Mouse (Mus musculus) forebrain, embryonic 10.5 days (tissue): ENCODE measurements around the gene Fam162b. TPM values are rescaled to one million over a fixed set of nuclear protein-coding genes. Genes with fewer than 3 reads are reported as not detected.

Source experiments
- DNase-seq: peaks from one replicate; pipeline ENCODE4 v3.0.0-alpha.2; 2017; ENCODE audit warnings: low spot score; ENCODE audit errors: extremely low spot score
- H3K27ac ChIP-seq: fragments of 300-500 bp; sonication (generic); 2 replicates; pipeline ENCODE4 v1.5.1; 2016; ENCODE audit warnings: mild to moderate bottlenecking
- H3K27me3 ChIP-seq: fragments of 300-500 bp; sonication (generic); 2 replicates; pipeline ENCODE4 v1.6.1; 2016; ENCODE audit warnings: mild to moderate bottlenecking; ENCODE audit not compliant: poor library complexity, severe bottlenecking
- H3K36me3 ChIP-seq: fragments of 300-500 bp; sonication (generic); replicated peaks from 2 replicates; pipeline ENCODE4 v1.6.1; 2016; ENCODE audit warnings: mild to moderate bottlenecking, moderate library complexity
- H3K4me1 ChIP-seq: fragments of 300-500 bp; sonication (generic); 2 replicates; pipeline ENCODE4 v1.6.1; 2016
- H3K4me3 ChIP-seq: fragments of 300-500 bp; sonication (generic); 2 replicates; pipeline ENCODE4 v1.5.1; 2016; ENCODE audit warnings: mild to moderate bottlenecking, moderate library complexity
- H3K9me3 ChIP-seq: fragments of 300-500 bp; sonication (generic); 2 replicates; pipeline ENCODE4 v1.6.1; 2016; ENCODE audit warnings: mild to moderate bottlenecking, moderate library complexity
- WGBS: fragments of 180-500 bp; shearing (Covaris S2); methylation state at CpG from one replicate; pipeline ENCODE4 v1.1.7; 2016; 5-methylcytosine and 5-hydroxymethylcytosine counted together
- polyA plus RNA-seq: library from polyadenylated mRNA; unstranded; fragments of >200 nt; fragmentation: Nextera tagmentation; extraction: Ambion mirVana; gene quantifications from 2 replicates; pipeline ENCODE4 v1.2.1, GENCODE M21; 2016

Gene Fam162b
- polyA plus RNA-seq, result 1.8 and 2.8 TPM in 2 replicates

DNA sequence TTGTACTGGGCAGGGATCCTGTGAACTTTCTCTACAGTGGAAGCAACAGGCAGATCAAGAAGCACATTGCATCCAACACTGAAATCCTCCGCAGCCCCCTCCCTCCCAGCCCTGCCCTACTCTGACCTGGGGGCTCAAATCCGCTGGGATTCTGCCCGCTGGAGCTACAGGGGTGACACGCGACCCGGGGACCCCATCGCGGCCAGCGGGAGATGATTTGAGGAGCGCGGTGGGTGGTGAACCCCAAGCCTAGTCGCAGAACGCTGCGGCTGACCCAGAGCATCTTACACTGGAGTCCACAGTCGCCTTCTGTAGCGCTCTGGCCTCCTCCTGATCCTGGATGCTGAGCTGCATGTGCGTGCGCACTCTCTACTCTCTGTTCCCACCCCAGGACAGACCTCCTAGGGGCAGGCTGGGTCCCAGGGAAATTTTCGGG lies at the start of gene Fam162b:
Gene Fam162b (minus strand): TSS at position 379 of the 436 bp plus-strand sequence.
- no peak within 1 kb of the TSS for H3K27ac ChIP-seq
- H3K9me3 ChIP-seq, result no peaks in the 10 kb centered on the region
- no peaks in the 10 kb centered on the region for H3K36me3 ChIP-seq
- peak within 1 kb of the TSS; percentile 51 for H3K4me3 ChIP-seq
- peaks cover 9% of the 10 kb centered on the region for H3K4me1 ChIP-seq
- DNase-seq, result peak; percentile 24
- peaks cover 29% of the 10 kb centered on the region for H3K27me3 ChIP-seq
- WGBS, result 2% methylated on average over 19 of the region's 19 CpGs

DNA sequence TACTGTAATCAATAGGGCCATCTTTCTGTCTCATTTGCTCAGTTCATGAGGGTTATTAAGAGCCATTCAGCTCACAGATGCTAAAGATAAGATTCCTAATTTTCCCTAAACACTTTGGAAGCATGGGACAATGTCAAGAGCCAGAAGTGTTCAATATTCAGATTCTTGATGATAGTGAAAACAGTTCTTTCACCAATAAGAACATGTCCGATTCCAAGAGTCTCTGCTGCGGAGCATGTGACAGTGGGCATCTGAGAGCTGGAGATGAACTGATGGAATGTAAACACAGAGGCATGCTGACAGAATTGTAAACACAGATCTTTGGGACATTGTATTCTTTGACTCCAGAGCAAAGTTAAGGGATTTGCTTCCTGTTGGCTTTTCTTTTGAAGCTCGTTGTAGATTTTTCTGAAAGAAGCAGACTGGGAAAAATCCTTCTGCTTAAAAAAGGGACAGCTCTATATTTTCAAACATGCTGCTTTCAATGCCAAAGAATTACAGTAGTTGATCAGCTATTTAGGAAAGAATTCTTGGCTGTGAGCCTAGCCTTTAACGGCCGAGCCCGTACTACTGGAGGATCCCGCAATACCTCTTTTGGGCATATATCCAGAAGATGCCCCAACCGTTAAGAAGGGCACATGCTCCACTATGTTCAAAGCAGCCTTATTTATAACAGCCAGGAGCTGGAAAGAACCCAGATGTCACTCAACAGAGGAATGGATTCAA lies 41.3 kb upstream of the Fam162b start, which contains the start of gene Gprc6a:
Gene Gprc6a (minus strand): TSS at position 51 of the 726 bp plus-strand sequence.
- no peak within 1 kb of the TSS for H3K27ac ChIP-seq
- no peaks in the 10 kb centered on the region for H3K36me3 ChIP-seq
- H3K4me3 ChIP-seq, result no peak within 1 kb of the TSS
- H3K4me1 ChIP-seq, result no peaks in the 10 kb centered on the region
- no peak for DNase-seq
- 91% methylated on average over 8 of the region's 8 CpGs for WGBS
- H3K9me3 ChIP-seq, result no peaks in the 10 kb centered on the region
- H3K27me3 ChIP-seq, result no peaks in the 10 kb centered on the region

DNA sequence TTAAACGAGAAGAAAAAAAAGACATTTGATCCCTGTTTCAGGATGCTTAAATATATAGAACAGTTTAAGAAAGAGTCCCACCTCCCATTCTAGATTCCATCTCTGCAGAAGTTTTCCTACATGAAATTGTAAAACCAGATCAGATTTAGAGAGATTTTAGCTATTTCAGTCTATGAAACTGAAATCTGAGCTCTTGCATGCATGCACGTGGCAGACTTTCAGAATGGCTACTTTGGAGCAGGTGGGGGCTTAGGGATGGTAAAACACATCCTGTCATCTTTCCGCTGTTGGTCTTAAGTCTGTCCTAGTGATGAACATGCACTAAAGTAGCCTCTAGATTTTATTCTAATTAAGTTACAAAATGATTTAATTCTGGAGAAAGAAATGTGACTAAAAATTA lies 30.9 kb upstream of the Fam162b start:
- Histone ChIP-seq H3K27ac (no peak overlapping the region), H3K4me1 (peaks cover 5% of the 10 kb centered on the region; the same call in 1 of the 2 replicates), H3K9me3 (no peaks in the 10 kb centered on the region), H3K4me3 (no peak overlapping the region), H3K27me3 (no peaks in the 10 kb centered on the region), H3K36me3 (no peaks in the 10 kb centered on the region)
- 87% methylated on average over 3 of the region's 3 CpGs for WGBS
- no peak for DNase-seq

DNA sequence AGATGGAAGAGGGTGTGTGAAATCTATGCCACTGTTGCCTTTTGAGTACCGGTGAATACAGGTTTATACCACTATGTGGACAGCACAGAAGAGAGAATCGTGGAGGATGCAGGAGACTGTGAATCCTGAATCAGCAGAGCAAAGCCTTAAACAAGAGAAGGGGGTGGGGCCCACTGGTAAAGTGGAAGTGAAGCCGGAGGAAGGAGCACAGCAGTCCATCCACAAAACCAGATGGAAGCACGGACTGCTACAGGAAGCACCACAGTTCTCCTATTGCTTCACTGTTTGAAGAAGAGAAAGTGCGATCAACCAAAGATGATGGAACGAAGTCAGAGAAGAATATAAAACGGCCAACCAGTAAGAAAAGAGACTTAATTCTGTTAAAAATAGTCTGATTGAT lies 29.8 kb upstream of the Fam162b start:
- WGBS, result 71% methylated on average over 7 of the region's 7 CpGs
- no peaks in the 10 kb centered on the region for H3K9me3 ChIP-seq
- no peak overlapping the region for H3K27ac ChIP-seq
- H3K36me3 ChIP-seq, result no peaks in the 10 kb centered on the region
- no peak for DNase-seq
- peaks cover 5% of the 10 kb centered on the region; the same call in 1 of the 2 replicates for H3K4me1 ChIP-seq
- no peaks in the 10 kb centered on the region for H3K27me3 ChIP-seq
- H3K4me3 ChIP-seq, result no peak overlapping the region

DNA sequence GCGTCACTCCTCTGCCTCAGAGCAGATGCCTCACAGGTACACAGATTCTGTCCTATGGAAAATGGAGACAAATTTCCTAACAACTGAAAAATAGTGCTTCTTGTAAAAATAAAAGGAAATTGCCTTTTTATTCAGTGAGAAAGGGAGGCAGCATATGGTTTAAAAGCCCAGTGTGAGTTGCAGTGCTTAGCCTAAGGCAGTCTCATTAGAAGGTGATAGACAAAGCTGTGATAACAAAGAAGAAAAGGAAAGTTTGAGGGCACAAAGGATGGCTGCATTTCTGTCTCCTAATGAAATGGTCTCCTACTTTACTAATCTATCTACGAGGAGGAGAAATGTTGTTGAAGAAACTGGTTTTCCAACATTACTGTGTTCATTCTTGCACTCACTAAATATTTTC lies 28.2 kb upstream of the Fam162b start:
- no peaks in the 10 kb centered on the region for H3K9me3 ChIP-seq
- H3K36me3 ChIP-seq, result no peaks in the 10 kb centered on the region
- H3K27ac ChIP-seq, result no peak overlapping the region
- H3K4me1 ChIP-seq, result peaks cover 5% of the 10 kb centered on the region; the same call in 1 of the 2 replicates
- no peaks in the 10 kb centered on the region for H3K27me3 ChIP-seq
- no peak for DNase-seq
- 65% methylated on average over 2 of the region's 2 CpGs for WGBS
- no peak overlapping the region for H3K4me3 ChIP-seq

DNA sequence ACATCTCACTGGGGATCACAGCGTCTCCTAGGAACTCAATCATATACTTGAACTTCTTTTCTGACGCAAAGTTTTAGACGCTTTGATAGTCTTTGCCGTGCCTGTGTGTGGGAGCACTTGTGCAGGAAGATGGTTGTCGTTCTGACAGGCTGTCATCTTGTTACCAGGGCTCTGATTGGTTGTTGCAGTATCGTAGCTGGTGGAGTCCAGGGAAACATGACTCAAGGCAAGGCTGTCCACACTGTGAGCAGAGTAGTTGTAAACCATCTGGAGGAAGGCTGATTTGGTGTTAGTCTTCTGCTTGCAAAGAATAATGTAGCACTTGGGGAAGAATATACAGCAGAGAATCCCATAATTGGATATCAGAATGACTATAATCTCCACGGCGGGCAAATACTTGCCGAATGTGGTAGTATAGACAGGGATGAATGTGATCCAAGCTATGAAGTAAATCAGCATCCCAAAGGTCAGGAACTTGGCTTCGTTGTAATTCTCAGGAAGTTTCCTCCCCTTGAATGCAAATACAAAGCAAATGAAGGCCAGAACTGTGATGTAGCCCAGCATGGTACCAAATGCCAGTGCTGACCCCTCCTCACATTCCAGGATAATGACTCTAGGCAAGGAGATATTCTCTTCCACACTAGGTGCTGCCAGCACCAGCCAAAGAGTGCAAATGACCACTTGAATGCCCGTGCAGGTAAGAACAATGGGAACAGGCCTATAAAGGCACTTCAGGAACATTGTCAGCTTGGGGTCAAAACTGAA lies 24.7 kb upstream of the Fam162b start:
- 81% methylated on average over 11 of the region's 11 CpGs for WGBS
- H3K4me3 ChIP-seq, result no peak overlapping the region

DNA sequence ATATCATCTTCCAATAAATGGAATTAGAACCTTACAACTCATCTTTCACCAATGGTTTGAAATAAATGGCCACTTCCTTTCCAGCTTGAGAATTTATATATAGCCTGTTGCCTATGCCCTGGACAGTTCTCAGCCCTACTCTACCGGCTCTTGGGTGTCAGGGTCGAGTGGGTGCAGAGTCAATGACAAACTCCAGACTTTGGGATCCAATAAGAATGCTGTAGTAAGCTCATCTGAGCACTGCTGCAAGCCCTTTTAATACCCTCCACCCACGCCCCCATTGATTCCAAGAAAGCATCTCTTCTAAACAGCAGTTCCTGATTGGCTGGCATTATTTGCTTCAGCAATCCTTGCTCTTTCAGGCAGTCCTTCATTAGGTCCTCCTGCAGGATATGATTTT lies 23.1 kb upstream of the Fam162b start:
- Histone ChIP-seq H3K36me3 (no peaks in the 10 kb centered on the region), H3K4me1 (peaks cover under 1% of the 10 kb centered on the region; the same call in 1 of the 2 replicates), H3K27me3 (no peaks in the 10 kb centered on the region), H3K27ac (no peak overlapping the region), H3K9me3 (no peaks in the 10 kb centered on the region), H3K4me3 (no peak overlapping the region)
- 77% methylated on average over 3 of the region's 3 CpGs for WGBS
- no peak for DNase-seq

More for the DNA sequence above, 24.7 kb upstream of the Fam162b start:
- no peaks in the 10 kb centered on the region for H3K9me3 ChIP-seq
- no peak for DNase-seq
- peaks cover 5% of the 10 kb centered on the region; the same call in 1 of the 2 replicates for H3K4me1 ChIP-seq
- H3K27me3 ChIP-seq, result no peaks in the 10 kb centered on the region
- no peak overlapping the region for H3K27ac ChIP-seq
- H3K36me3 ChIP-seq, result no peaks in the 10 kb centered on the region

DNA sequence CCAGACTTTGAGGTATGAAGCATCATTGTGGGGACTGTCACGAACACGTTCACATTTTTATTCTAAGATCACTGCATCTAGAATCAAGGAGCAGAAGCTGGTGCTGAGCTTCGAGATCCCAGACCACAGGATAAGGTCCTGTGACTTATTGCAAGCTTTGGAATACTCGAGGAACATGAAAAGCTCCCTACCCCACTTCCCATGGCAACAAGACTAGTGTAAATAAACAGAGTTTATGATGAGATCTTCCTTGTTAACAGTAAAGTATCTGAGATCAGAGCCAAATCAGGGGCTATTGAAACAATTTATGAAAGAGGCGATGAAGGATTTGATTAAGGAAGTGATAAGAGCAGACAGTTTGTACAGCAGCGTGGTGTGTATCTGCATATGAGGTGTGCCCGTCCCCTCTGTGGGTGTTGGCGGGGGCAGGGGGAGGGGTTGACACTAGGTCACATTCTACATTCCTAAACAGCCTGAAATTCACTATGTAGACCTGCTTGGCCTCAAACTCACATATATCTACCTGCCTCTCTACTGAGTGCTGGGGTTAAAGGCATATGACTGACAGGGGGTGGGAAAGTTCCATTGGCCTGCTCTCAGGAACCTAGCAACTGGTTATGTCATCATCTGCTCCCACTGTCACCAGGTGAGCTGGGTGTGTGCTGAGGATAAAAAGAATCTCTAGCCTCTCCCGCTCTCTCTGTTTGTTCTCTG lies 21.8 kb upstream of the Fam162b start:
- no peaks in the 10 kb centered on the region for H3K27me3 ChIP-seq
- 85% methylated on average over 9 of the region's 9 CpGs for WGBS
- no peaks in the 10 kb centered on the region for H3K36me3 ChIP-seq
- no peaks in the 10 kb centered on the region; the same call in 1 of the 2 replicates for H3K4me1 ChIP-seq
- no peak overlapping the region for H3K27ac ChIP-seq
- no peak for DNase-seq
- no peaks in the 10 kb centered on the region for H3K9me3 ChIP-seq
- H3K4me3 ChIP-seq, result no peak overlapping the region

DNA sequence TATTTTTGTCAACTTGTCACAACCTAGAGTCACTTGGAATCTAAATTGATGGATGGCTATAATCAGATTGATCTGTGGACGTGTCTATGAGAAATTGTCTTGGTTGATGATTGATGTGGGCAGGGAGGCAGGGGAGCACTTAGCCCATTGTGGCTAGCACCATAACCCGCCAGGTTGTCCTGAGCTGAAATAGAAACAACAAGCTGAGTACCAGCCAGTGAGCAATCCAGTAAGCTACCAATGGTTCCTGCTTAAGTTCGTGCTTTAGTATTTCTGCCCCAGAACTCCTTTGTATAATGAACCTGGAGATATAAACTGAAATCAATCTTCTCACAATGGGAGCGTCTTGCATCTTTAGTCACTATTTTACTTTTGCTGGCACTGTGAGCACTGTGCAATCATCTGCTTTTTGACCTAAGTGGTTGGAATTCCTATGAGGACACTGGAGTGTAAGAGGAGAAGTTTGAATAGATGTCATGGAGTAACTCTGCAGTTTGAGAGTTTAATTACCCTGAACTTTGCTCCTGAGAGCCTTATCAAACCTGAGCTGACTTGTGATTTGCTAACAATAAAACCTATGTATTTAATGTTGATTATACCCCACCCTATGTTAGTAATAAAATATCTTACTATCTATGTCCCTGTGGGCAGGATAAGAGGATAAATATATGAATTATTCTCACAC lies 19.6 kb upstream of the Fam162b start:
- Histone ChIP-seq H3K27me3 (no peaks in the 10 kb centered on the region), H3K4me3 (no peak overlapping the region), H3K27ac (no peak overlapping the region), H3K4me1 (no peaks in the 10 kb centered on the region; the same call in 1 of the 2 replicates), H3K36me3 (no peaks in the 10 kb centered on the region), H3K9me3 (no peaks in the 10 kb centered on the region)
- WGBS, result 89% methylated on average over 4 of the region's 4 CpGs
- DNase-seq, result no peak

DNA sequence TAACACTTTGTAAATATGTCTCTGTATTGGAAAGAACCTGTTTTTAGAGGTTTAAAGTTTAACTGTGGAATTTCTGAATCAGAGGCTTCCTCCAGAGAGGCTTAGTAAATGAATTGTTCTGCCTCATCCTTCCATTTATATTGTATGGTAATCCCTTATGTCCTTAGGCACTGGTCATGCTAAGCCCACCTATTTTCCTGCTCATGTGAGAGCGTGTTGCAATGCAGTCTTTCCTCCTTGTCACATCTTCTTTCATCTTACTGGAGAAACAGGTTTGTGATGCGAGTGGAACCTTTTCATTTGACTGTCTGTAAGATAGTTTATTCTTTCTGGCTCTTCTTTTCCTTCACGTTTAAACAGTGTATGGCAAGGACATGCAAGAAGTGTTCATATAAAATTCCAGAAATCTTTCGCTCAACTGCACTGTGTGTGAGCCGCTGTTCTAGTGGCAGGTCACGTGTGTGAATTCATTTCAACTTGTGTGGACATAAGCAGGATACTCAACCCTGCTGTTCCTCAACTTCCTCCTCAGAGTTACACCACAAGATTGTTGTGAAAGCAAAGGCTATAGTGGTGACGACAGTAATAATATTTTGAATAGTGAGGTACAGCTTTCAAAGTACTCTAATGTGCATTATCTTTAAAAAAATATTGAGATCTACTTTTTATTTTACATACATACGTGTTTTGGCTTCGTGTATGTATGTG lies 6.8 kb upstream of the Fam162b start:
- Histone ChIP-seq H3K9me3 (0 out of 2 replicates have a peak, but pooled peaks cover 4% of the 10 kb centered on the region), H3K36me3 (no peaks in the 10 kb centered on the region), H3K4me3 (no peak overlapping the region), H3K27me3 (no peaks in the 10 kb centered on the region), H3K4me1 (no peaks in the 10 kb centered on the region), H3K27ac (no peak overlapping the region)
- 83% methylated on average over 9 of the region's 9 CpGs for WGBS
- no peak for DNase-seq

DNA sequence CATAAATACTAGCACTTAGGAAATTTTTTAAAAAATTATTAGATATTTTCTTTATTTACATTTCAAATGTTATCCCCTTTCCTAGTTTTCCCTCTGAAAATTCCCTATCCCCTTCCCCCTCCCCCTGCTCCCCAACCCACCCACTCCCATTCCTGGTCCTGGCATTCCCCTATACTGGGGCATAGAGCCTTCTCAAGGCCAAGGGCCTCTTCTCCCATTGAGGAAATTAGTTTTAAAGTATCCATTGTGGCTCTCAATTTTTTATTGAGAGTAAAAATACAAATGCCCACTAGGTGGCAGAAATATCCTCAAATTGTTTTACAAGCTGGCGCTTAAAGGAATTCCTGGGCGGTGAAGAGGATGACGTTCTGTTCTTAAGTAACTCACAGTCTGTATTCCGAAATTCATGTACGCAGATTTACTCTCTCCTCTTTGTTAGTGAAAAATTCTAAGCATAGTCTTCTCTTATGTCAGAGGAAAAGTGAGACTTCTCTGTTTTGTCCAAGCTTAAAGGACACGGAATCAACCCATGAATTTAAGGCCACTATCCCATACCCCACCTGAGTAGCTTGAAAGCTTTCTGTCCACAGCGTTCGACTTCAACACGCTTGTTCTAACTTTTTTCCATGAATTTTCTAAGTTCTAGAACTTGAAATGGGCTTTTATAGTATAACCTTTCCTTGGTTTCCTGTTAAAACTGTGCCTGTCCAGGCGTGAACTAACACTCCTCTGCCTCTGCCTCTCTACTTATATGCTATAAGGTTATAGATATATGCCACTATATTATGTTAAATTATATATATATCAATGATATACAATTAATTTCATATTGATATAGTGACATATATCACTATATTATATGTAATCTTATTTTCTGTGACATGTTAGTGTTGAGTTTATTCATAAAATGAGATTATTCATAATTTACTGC lies 4.9 kb upstream of the Fam162b start:
- H3K27me3 ChIP-seq, result peaks cover 14% of the 10 kb centered on the region
- no peaks in the 10 kb centered on the region for H3K36me3 ChIP-seq
- no peak overlapping the region for H3K27ac ChIP-seq
- no peaks in the 10 kb centered on the region for H3K9me3 ChIP-seq
- H3K4me1 ChIP-seq, result peaks cover 2% of the 10 kb centered on the region
- no peak overlapping the region for H3K4me3 ChIP-seq
- no peak for DNase-seq
- 47% methylated on average over 10 of the region's 10 CpGs for WGBS
